Mouse (Mus musculus) spleen, postnatal 4 days (tissue): ENCODE data around the gene Fam171b.

Source experiments
- DNase-seq, 2 experiments: peaks; one replicate each; pipeline ENCODE4 v3.0.0; 2022; ENCODE audit warnings: low spot score in 2 of 2

The Fam171b gene

DNA sequence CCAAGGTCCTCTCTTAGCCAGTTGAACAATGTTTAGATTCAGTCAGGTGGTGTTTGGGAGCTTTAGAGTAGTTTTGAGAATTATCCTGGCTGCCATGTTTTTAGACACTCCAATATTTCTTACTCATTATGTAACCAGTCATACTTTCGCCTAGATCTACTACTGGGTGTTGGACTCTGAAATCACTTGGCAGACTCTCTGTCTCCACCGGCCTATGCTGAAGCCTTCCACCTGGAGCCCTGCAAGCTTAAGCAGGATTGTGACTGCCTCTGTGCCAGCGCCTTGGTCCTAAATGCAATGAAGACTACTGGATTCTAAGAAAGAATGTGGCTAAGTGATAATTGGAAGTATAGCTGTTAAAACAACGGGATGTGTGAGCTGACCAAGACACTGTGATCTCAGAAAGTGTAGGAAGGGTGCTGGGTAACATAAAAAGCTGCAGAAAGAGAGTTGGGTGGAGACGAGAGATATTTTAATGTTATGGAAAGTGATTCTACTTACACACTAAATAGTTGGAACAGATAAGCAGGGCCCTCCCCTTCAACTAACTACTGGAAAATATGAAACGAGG lies 71.5 kb downstream of the Fam171b start:
- no peak for DNase-seq

- DNase-seq, result no peak
These were observed 81.3 kb downstream of the Fam171b start for GRCm38 (mm10) chr2:83893701-83894100.

GRCm38 (mm10) chr2:83901896-83902540 lies 89.6 kb downstream of the Fam171b start:
- no peak for DNase-seq

GRCm38 (mm10) chr2:83929478-83930088 lies 117.1 kb downstream of the Fam171b start:
- no peak for DNase-seq
